Mouse (Mus musculus) brain, embryonic 14.5 days (tissue): ENCODE measurements around the gene Cep55. TPM values are rescaled to one million over a fixed set of nuclear protein-coding genes. Genes with fewer than 3 reads are reported as not detected.

Experiments used
- DNase-seq: peaks from one replicate; pipeline ENCODE4 v3.0.0-alpha.2; 2011; ENCODE audit warnings: low read depth
- CTCF ChIP-seq: fragments of 200-500 bp; IDR thresholded peaks from 2 replicates; pipeline ENCODE4 v1.5.1; 2012; ENCODE audit warnings: inconsistent platforms, mild to moderate bottlenecking, moderate library complexity, borderline replicate concordance; ENCODE audit not compliant: insufficient read depth, insufficient read length; ENCODE audit errors: extremely low read depth
- POLR2A ChIP-seq: fragments of 200-500 bp; IDR thresholded peaks from 2 replicates; pipeline ENCODE4 v1.6.1; 2012; ENCODE audit warnings: mild to moderate bottlenecking, inconsistent platforms, borderline replicate concordance; ENCODE audit not compliant: poor library complexity, insufficient read depth, insufficient read length, severe bottlenecking; ENCODE audit errors: extremely low read depth
- polyA plus RNA-seq: library from polyadenylated mRNA; depleted of rRNA; stranded (reverse); fragments of >200 nt; gene quantifications from 2 replicates; pipeline ENCODE4 v1.2.3, GENCODE M21; 2012

The Cep55 gene
- polyA plus RNA-seq, 1 experiment = 9.3 TPM

GRCm38 (mm10) chr19:38085841-38086240 lies 31.0 kb downstream of the Cep55 start:
- no peak for DNase-seq
- TF ChIP-seq POLR2A (no peak), CTCF (no peak)

GRCm38 (mm10) chr19:38086948-38087551 lies 32.2 kb downstream of the Cep55 start:
- TF ChIP-seq POLR2A = no peak
- TF ChIP-seq CTCF = peak; percentile 53; the same call in 1 of the 2 replicates
- DNase-seq = peak; percentile 53

GRCm38 (mm10) chr19:38089358-38089757 lies 34.5 kb downstream of the Cep55 start:
- DNase-seq = no peak
- TF ChIP-seq CTCF = no peak
- TF ChIP-seq POLR2A = no peak

GRCm38 (mm10) chr19:38091512-38091985 lies 36.7 kb downstream of the Cep55 start:
- DNase-seq = no peak
- no peak for TF ChIP-seq POLR2A
- no peak for TF ChIP-seq CTCF

GRCm38 (mm10) chr19:38096231-38096630 lies 41.4 kb downstream of the Cep55 start:
- TF ChIP-seq CTCF (no peak), POLR2A (no peak)
- DNase-seq = no peak

- no peak for TF ChIP-seq POLR2A
- no peak for TF ChIP-seq CTCF
- DNase-seq = peak; percentile 18
Measured at GRCm38 (mm10) chr19:38096858-38097758, 42.3 kb downstream of the Cep55 start, which contains the start of gene Ffar4. TSS of gene Ffar4 (plus strand) at chr19:38097071.

- DNase-seq = no peak
- no peak for TF ChIP-seq CTCF
- TF ChIP-seq POLR2A = no peak
Measured at GRCm38 (mm10) chr19:38107871-38108270, 53.1 kb downstream of the Cep55 start.

- TF ChIP-seq CTCF (no peak), POLR2A (no peak)
Measured at GRCm38 (mm10) chr19:38109506-38110242, 54.9 kb downstream of the Cep55 start.

GRCm38 (mm10) chr19:38111056-38111455 lies 56.2 kb downstream of the Cep55 start:
- no peak for DNase-seq
- TF ChIP-seq POLR2A (no peak), CTCF (no peak)

More at GRCm38 (mm10) chr19:38109506-38110242, 54.9 kb downstream of the Cep55 start:
- no peak for DNase-seq

GRCm38 (mm10) chr19:38112575-38112974 lies 57.8 kb downstream of the Cep55 start:
- peak; percentile 7 for DNase-seq
- TF ChIP-seq POLR2A (no peak), CTCF (no peak)
